Mouse (Mus musculus) ovary, postnatal 10 days (tissue): Measurements from ENCODE around the gene Dhrs7c.

Experiments
- DNase-seq: peaks from one replicate; pipeline ENCODE4 v3.0.0; 2022; ENCODE audit warnings: low spot score

Gene Dhrs7c

GRCm38 (mm10) chr11:67845193-67845592, 47.2 kb downstream of the Dhrs7c start:
- DNase-seq: no peak

GRCm38 (mm10) chr11:67851770-67852169, 53.8 kb downstream of the Dhrs7c start:
- no peak for DNase-seq

- no peak for DNase-seq
Observed at GRCm38 (mm10) chr11:67853996-67854395, 56.0 kb downstream of the Dhrs7c start.

- no peak for DNase-seq
Observed at GRCm38 (mm10) chr11:67855035-67855434, 57.0 kb downstream of the Dhrs7c start.

- no peak for DNase-seq
Observed at GRCm38 (mm10) chr11:67858518-67858917, 60.5 kb downstream of the Dhrs7c start.

GRCm38 (mm10) chr11:67860743-67861398, 62.9 kb downstream of the Dhrs7c start:
- no peak for DNase-seq

- DNase-seq: no peak
Observed at GRCm38 (mm10) chr11:67861399-67861838, 63.4 kb downstream of the Dhrs7c start.

- DNase-seq: no peak
Observed at GRCm38 (mm10) chr11:67865100-67865499, 67.1 kb downstream of the Dhrs7c start.
